Mouse (Mus musculus) layer of hippocampus, adult 8-10 months (tissue): ENCODE data around the gene Hirip3. TPM values are rescaled to one million over a fixed set of nuclear protein-coding genes. Genes with fewer than 3 reads are reported as not detected.
A peak's percentile ranks its signal among the peaks of the same experiment; 100 is the strongest.

Source experiments
- DNase-seq, 2 experiments: peaks; one replicate each; pipeline ENCODE4 v3.0.0; 2022; ENCODE audit warnings: low spot score in 2 of 2
- total RNA-seq, 4 experiments: library from RNA; stranded (reverse); gene quantifications; 2 replicates each; pipeline ENCODE4 v1.2.4; 2022

Hirip3 gene
- total RNA-seq, 4 experiments from 2014 or later: 25.6 to 44.7 (median 36.2) TPM

- no peak for DNase-seq
Measured at GRCm38 (mm10) chr7:126853454-126853853, 8.3 kb upstream of the Hirip3 start.

- no peak for DNase-seq
Measured at GRCm38 (mm10) chr7:126855641-126856040, 6.1 kb upstream of the Hirip3 start.

- no peak for DNase-seq
Measured at GRCm38 (mm10) chr7:126856741-126857420, 4.9 kb upstream of the Hirip3 start.

- no peak for DNase-seq
Measured at GRCm38 (mm10) chr7:126860987-126861386, 785 bp upstream of the Hirip3 start.

- peak; percentile 91 to 95 for DNase-seq
Measured at GRCm38 (mm10) chr7:126862147-126862784, 494 bp downstream of the Hirip3 start, which contains the start of gene Ino80e. TSS of gene Ino80e (minus strand) at chr7:126862377.

- DNase-seq: no peak
Measured at GRCm38 (mm10) chr7:126863791-126864190, 2.0 kb downstream of the Hirip3 start.

- no peak for DNase-seq
Measured at GRCm38 (mm10) chr7:126867534-126867933, 5.8 kb downstream of the Hirip3 start.

GRCm38 (mm10) chr7:126868003-126868402 lies 6.2 kb downstream of the Hirip3 start:
- no peak for DNase-seq

GRCm38 (mm10) chr7:126869780-126870519 lies 8.2 kb downstream of the Hirip3 start:
- no peak for DNase-seq

GRCm38 (mm10) chr7:126870520-126870891 lies 8.7 kb downstream of the Hirip3 start:
- DNase-seq: no peak

GRCm38 (mm10) chr7:126877239-126877638 lies 15.5 kb downstream of the Hirip3 start:
- DNase-seq: no peak

- DNase-seq: no peak
Measured at GRCm38 (mm10) chr7:126881040-126881439, 19.3 kb downstream of the Hirip3 start.

- no peak for DNase-seq
Measured at GRCm38 (mm10) chr7:126883731-126884181, 22.0 kb downstream of the Hirip3 start.

GRCm38 (mm10) chr7:126884286-126885164 lies 22.8 kb downstream of the Hirip3 start, which contains the start of gene Taok2:
TSS of gene Taok2 (minus strand) at chr7:126884703.
- peak; percentile 98 for DNase-seq

- no peak for DNase-seq
Measured at GRCm38 (mm10) chr7:126887281-126887680, 25.5 kb downstream of the Hirip3 start.

GRCm38 (mm10) chr7:126888852-126889251 lies 27.1 kb downstream of the Hirip3 start:
- no peak for DNase-seq

GRCm38 (mm10) chr7:126896912-126897311 lies 35.1 kb downstream of the Hirip3 start:
- DNase-seq: no peak

- DNase-seq: no peak
Measured at GRCm38 (mm10) chr7:126897390-126898101, 35.8 kb downstream of the Hirip3 start.

GRCm38 (mm10) chr7:126898102-126898990 lies 36.6 kb downstream of the Hirip3 start:
- DNase-seq: peak; percentile 89 to 94
